Mouse (Mus musculus): ENCODE data around the gene Dusp14. TPM values are rescaled to one million over a fixed set of nuclear protein-coding genes. Genes with fewer than 3 reads are reported as not detected.

The Dusp14 gene
- 98.1 and 121 TPM in 2 replicates for polyA plus RNA-seq (2012; rRNA removed)

GRCm38 (mm10) chr11:84069034-84069370, at the start of gene Dusp14:
TSS of gene Dusp14 (minus strand) at chr11:84069261.
- DNase-seq (ENCODE audit: extremely low spot score in 1 of 2, low spot score in 1 of 2) = peak in 1 of 2 experiments; percentile 67

- DNase-seq (ENCODE audit: extremely low spot score in 1 of 2, low spot score in 1 of 2) = no peak
These were observed 48.4 kb upstream of the Dusp14 start for GRCm38 (mm10) chr11:84117431-84117830.

GRCm38 (mm10) chr11:84116221-84116620, 47.2 kb upstream of the Dusp14 start:
- no peak for DNase-seq (ENCODE audit: extremely low spot score in 1 of 2, low spot score in 1 of 2)

GRCm38 (mm10) chr11:84115646-84116045, 46.6 kb upstream of the Dusp14 start:
- DNase-seq (ENCODE audit: extremely low spot score in 1 of 2, low spot score in 1 of 2) = no peak

GRCm38 (mm10) chr11:84113623-84114022, 44.6 kb upstream of the Dusp14 start:
- DNase-seq (ENCODE audit: extremely low spot score in 1 of 2, low spot score in 1 of 2) = peak in 1 of 2 experiments; percentile 22

GRCm38 (mm10) chr11:84107137-84107536, 38.1 kb upstream of the Dusp14 start:
- DNase-seq (ENCODE audit: extremely low spot score in 1 of 2, low spot score in 1 of 2) = no peak

GRCm38 (mm10) chr11:84104036-84104435, 35.0 kb upstream of the Dusp14 start:
- DNase-seq (ENCODE audit: extremely low spot score in 1 of 2, low spot score in 1 of 2) = no peak

GRCm38 (mm10) chr11:84101182-84101581, 32.1 kb upstream of the Dusp14 start:
- DNase-seq (ENCODE audit: extremely low spot score in 1 of 2, low spot score in 1 of 2) = no peak

GRCm38 (mm10) chr11:84097251-84097998, 28.4 kb upstream of the Dusp14 start:
- peak; percentile 50 to 60 for DNase-seq (ENCODE audit: extremely low spot score in 1 of 2, low spot score in 1 of 2)

- no peak for DNase-seq (ENCODE audit: extremely low spot score in 1 of 2, low spot score in 1 of 2)
These were observed 26.0 kb upstream of the Dusp14 start for GRCm38 (mm10) chr11:84095084-84095483.

GRCm38 (mm10) chr11:84090572-84090971, 21.5 kb upstream of the Dusp14 start:
- DNase-seq (ENCODE audit: extremely low spot score in 1 of 2, low spot score in 1 of 2) = no peak

- DNase-seq (ENCODE audit: extremely low spot score in 1 of 2, low spot score in 1 of 2) = no peak
These were observed 12.8 kb upstream of the Dusp14 start for GRCm38 (mm10) chr11:84081901-84082300.

GRCm38 (mm10) chr11:84080327-84080726, 11.3 kb upstream of the Dusp14 start:
- DNase-seq (ENCODE audit: extremely low spot score in 1 of 2, low spot score in 1 of 2) = no peak

GRCm38 (mm10) chr11:84079887-84080286, 10.8 kb upstream of the Dusp14 start:
- DNase-seq (ENCODE audit: extremely low spot score in 1 of 2, low spot score in 1 of 2) = no peak

GRCm38 (mm10) chr11:84079361-84079760, 10.3 kb upstream of the Dusp14 start:
- DNase-seq (ENCODE audit: extremely low spot score in 1 of 2, low spot score in 1 of 2) = no peak

- DNase-seq (ENCODE audit: extremely low spot score in 1 of 2, low spot score in 1 of 2) = no peak
These were observed 9.5 kb upstream of the Dusp14 start for GRCm38 (mm10) chr11:84078601-84079000.

- no peak for DNase-seq (ENCODE audit: extremely low spot score in 1 of 2, low spot score in 1 of 2)
These were observed 7.9 kb upstream of the Dusp14 start for GRCm38 (mm10) chr11:84077008-84077407.

- DNase-seq (ENCODE audit: extremely low spot score in 1 of 2, low spot score in 1 of 2) = peak in 1 of 2 experiments; percentile 63
These were observed 5.0 kb upstream of the Dusp14 start for GRCm38 (mm10) chr11:84073816-84074764.

GRCm38 (mm10) chr11:84072904-84073651, 4.0 kb upstream of the Dusp14 start:
- DNase-seq (ENCODE audit: extremely low spot score in 1 of 2, low spot score in 1 of 2) = peak; percentile 76 to 87

GRCm38 (mm10) chr11:84068191-84069033, 649 bp downstream of the Dusp14 start:
- DNase-seq (ENCODE audit: extremely low spot score in 1 of 2, low spot score in 1 of 2) = peak in 1 of 2 experiments; percentile 59
